Comparison of ENCODE assay signal across 30 mouse cellular contexts in the genomic region with DNA sequence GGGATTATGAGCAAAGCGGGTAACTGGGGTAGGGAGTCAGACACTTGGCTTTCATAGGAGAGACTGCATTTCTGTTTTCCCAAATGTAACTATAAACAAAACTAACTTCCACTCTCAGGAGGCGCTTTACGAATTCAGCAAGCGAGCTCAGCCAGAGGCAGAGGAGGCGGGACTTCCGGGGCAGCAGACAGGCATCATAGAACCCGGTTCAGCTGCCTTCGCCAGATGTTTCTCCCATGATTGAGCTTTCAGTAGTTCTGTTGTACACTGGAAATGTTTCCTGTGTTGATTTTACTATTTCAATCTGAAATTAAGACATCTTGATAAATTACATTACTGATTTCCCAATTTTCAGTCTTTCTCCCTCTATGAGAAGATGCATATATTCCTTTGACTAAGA.
DNase-seq lines count a peak whose midpoint lies in the region; ATAC-seq and TF ChIP-seq lines count a peak whose summit lies in the region.
"Had no signal": no experiment of that assay in that cellular context is flagged by ENCODE, and none has a peak within 500 bp of the region (broad histone marks: within the 10 kb centered on the region; RNA-seq: fewer than 3 reads in every experiment).

No protein-coding gene starts in this region.

- H3K4me2 ChIP-seq in forebrain, postnatal 0 days (ENCODE audit: low read depth): no peak overlapping the region
- no peak overlapping the region for H3K4me2 ChIP-seq in forebrain, embryonic 12.5 days
- 0 out of 2 replicates have a peak overlapping the region, but pooled peaks have one; percentile 9 for H3K4me2 ChIP-seq in limb, embryonic 13.5 days (replicated peaks)
- H3K4me2 ChIP-seq in lung, postnatal 0 days (replicated peaks; ENCODE audit: low read depth, low read length): no peak overlapping the region
- H3K4me2 ChIP-seq in hindbrain, postnatal 0 days (ENCODE audit: low read depth, low read length): no peak overlapping the region
- H3K4me2 ChIP-seq: forebrain, embryonic 13.5 days; heart, embryonic 11.5 days; hindbrain, embryonic 13.5 days had no signal

- peak; percentile 51 for ATAC-seq in forebrain, postnatal 0 days
- no peak for ATAC-seq in forebrain, embryonic 12.5 days (ENCODE audit: low FRiP score)
- ATAC-seq in limb, embryonic 13.5 days (ENCODE audit: low FRiP score, low read depth): no peak
- ATAC-seq in lung, postnatal 0 days: no peak
- ATAC-seq in hindbrain, postnatal 0 days: no peak
- ATAC-seq: forebrain, embryonic 13.5 days; forebrain, embryonic 16.5 days; hindbrain, embryonic 16.5 days; inflammation-experienced regulatory T-cells, adult 6 months; intestine, embryonic 16.5 days; Patski had no signal

- TF ChIP-seq EP300 in lung, postnatal 0 days (IDR thresholded peaks at IDR 0.05): no peak

- WGBS in forebrain, postnatal 0 days: 79% methylated on average over 8 of the region's 8 CpGs
- WGBS in forebrain, embryonic 12.5 days: 92% methylated on average over 8 of the region's 8 CpGs
- 68% methylated on average over 8 of the region's 8 CpGs for WGBS in limb, embryonic 13.5 days
- WGBS in limb, embryonic 10.5 days: 82% methylated on average over 8 of the region's 8 CpGs
- 71% methylated on average over 8 of the region's 8 CpGs for WGBS in lung, postnatal 0 days
- 81% methylated on average over 8 of the region's 8 CpGs for WGBS in hindbrain, postnatal 0 days

- H3K9me3 ChIP-seq in forebrain, postnatal 0 days (ENCODE audit: low read length): no peaks in the 10 kb centered on the region
- H3K9me3 ChIP-seq in forebrain, embryonic 12.5 days: peaks cover 4% of the 10 kb centered on the region; the same call in 1 of the 2 replicates
- peaks cover 3% of the 10 kb centered on the region; the same call in 1 of the 2 replicates for H3K9me3 ChIP-seq in limb, embryonic 13.5 days
- H3K9me3 ChIP-seq in limb, embryonic 10.5 days (replicated peaks): no peaks in the 10 kb centered on the region
- H3K9me3 ChIP-seq in lung, postnatal 0 days (ENCODE audit: low read length): no peaks in the 10 kb centered on the region
- no peaks in the 10 kb centered on the region for H3K9me3 ChIP-seq in hindbrain, postnatal 0 days (ENCODE audit: low read length)

- H3K27ac ChIP-seq in forebrain, postnatal 0 days (ENCODE audit: low read depth, low read length): no peak overlapping the region
- no peak overlapping the region for H3K27ac ChIP-seq in forebrain, embryonic 12.5 days
- H3K27ac ChIP-seq in limb, embryonic 13.5 days: no peak overlapping the region
- H3K27ac ChIP-seq in limb, embryonic 10.5 days: no peak overlapping the region
- H3K27ac ChIP-seq in lung, postnatal 0 days (ENCODE audit: low read length): no peak overlapping the region
- no peak overlapping the region for H3K27ac ChIP-seq in brown adipose tissue, adult 24 weeks (replicated peaks; ENCODE audit: low read depth, low read length)
- H3K27ac ChIP-seq in hindbrain, postnatal 0 days: no peak overlapping the region
- H3K27ac ChIP-seq: forebrain, embryonic 13.5 days; hindbrain, embryonic 10.5 days; hindbrain, embryonic 13.5 days had no signal

- DNase-seq in forebrain, postnatal 0 days: peak; percentile 4
- no peak for DNase-seq in limb, embryonic 10.5 days (ENCODE audit: low spot score)
- peak; percentile 40 for DNase-seq in lung, postnatal 0 days (ENCODE audit: low spot score)
- no peak for DNase-seq in lung, postnatal 36 days
- no peak for DNase-seq in hindbrain, postnatal 0 days (ENCODE audit: low spot score)
- DNase-seq: adrenal gland, postnatal 10 days; adrenal gland, postnatal 36 days; B cell, adult 2 months; cerebellum, adult 11-12 months; cerebellum, adult 8-10 months; cerebellum, postnatal 10 days; cerebellum, postnatal 36 days; embryo, embryonic 11 days; gastrocnemius, postnatal 25 days; heart, postnatal 36 days had no signal

- H3K27me3 ChIP-seq in forebrain, postnatal 0 days (ENCODE audit: insufficient read depth, low read length): no peaks in the 10 kb centered on the region
- H3K27me3 ChIP-seq in forebrain, embryonic 12.5 days: no peaks in the 10 kb centered on the region
- H3K27me3 ChIP-seq in limb, embryonic 13.5 days: no peaks in the 10 kb centered on the region
- no peaks in the 10 kb centered on the region for H3K27me3 ChIP-seq in limb, embryonic 10.5 days (ENCODE audit: low read depth, poor library complexity, severe bottlenecking)
- no peaks in the 10 kb centered on the region for H3K27me3 ChIP-seq in lung, postnatal 0 days (replicated peaks; ENCODE audit: insufficient read depth, low read length)
- H3K27me3 ChIP-seq in hindbrain, postnatal 0 days (ENCODE audit: insufficient read depth, low read length): no peaks in the 10 kb centered on the region
- H3K27me3 ChIP-seq: CH12.LX; forebrain, embryonic 13.5 days; hindbrain, embryonic 13.5 days had no signal

- no peak overlapping the region for H3K4me3 ChIP-seq in forebrain, postnatal 0 days (ENCODE audit: low read depth, low read length)
- H3K4me3 ChIP-seq in forebrain, embryonic 12.5 days (replicated peaks): no peak overlapping the region
- H3K4me3 ChIP-seq in limb, embryonic 13.5 days: no peak overlapping the region
- H3K4me3 ChIP-seq in limb, embryonic 10.5 days: no peak overlapping the region
- H3K4me3 ChIP-seq in lung, postnatal 0 days (ENCODE audit: low read depth, low read length): no peak overlapping the region
- H3K4me3 ChIP-seq in brown adipose tissue, adult 24 weeks (ENCODE audit: insufficient read depth, low read depth, low read length): peak overlapping the region; percentile 10; the same call in 1 of the 2 replicates
- H3K4me3 ChIP-seq in hindbrain, postnatal 0 days (ENCODE audit: low read length): no peak overlapping the region
- H3K4me3 ChIP-seq: erythroblast, embryonic 14.5 days; forebrain, embryonic 13.5 days; hindbrain, embryonic 10.5 days; hindbrain, embryonic 13.5 days had no signal

- H3K36me3 ChIP-seq in forebrain, postnatal 0 days (ENCODE audit: insufficient read depth): no peaks in the 10 kb centered on the region
- no peaks in the 10 kb centered on the region for H3K36me3 ChIP-seq in forebrain, embryonic 12.5 days (replicated peaks)
- no peaks in the 10 kb centered on the region for H3K36me3 ChIP-seq in limb, embryonic 13.5 days
- H3K36me3 ChIP-seq in limb, embryonic 10.5 days: no peaks in the 10 kb centered on the region
- no peaks in the 10 kb centered on the region for H3K36me3 ChIP-seq in lung, postnatal 0 days (ENCODE audit: insufficient read depth, low read length)
- no peaks in the 10 kb centered on the region for H3K36me3 ChIP-seq in hindbrain, postnatal 0 days (ENCODE audit: insufficient read depth, low read length)
- H3K36me3 ChIP-seq: G1E; hindbrain, embryonic 10.5 days; hindbrain, embryonic 13.5 days had no signal

- no peak overlapping the region for H3K9ac ChIP-seq in forebrain, postnatal 0 days
- H3K9ac ChIP-seq in forebrain, embryonic 12.5 days: no peak overlapping the region
- H3K9ac ChIP-seq in limb, embryonic 13.5 days: no peak overlapping the region
- H3K9ac ChIP-seq in lung, postnatal 0 days (replicated peaks; ENCODE audit: low read depth): no peak overlapping the region
- no peak overlapping the region for H3K9ac ChIP-seq in hindbrain, postnatal 0 days (replicated peaks; ENCODE audit: low read length)
- H3K9ac ChIP-seq: forebrain, embryonic 13.5 days; hindbrain, embryonic 13.5 days had no signal

- no peak for TF ChIP-seq CTCF in forebrain, postnatal 0 days (IDR thresholded peaks at IDR 0.05; ENCODE audit: low read depth)
- no peak for TF ChIP-seq CTCF in lung, postnatal 0 days (IDR thresholded peaks at IDR 0.05)
- TF ChIP-seq CTCF in hindbrain, postnatal 0 days (IDR thresholded peaks at IDR 0.05; ENCODE audit: low read depth): no peak

- no peaks in the 10 kb centered on the region for H3K4me1 ChIP-seq in forebrain, postnatal 0 days (ENCODE audit: insufficient read depth)
- H3K4me1 ChIP-seq in forebrain, embryonic 12.5 days: no peaks in the 10 kb centered on the region
- H3K4me1 ChIP-seq in limb, embryonic 13.5 days: no peaks in the 10 kb centered on the region
- H3K4me1 ChIP-seq in limb, embryonic 10.5 days: no peaks in the 10 kb centered on the region
- H3K4me1 ChIP-seq in lung, postnatal 0 days (ENCODE audit: insufficient read depth, low read depth, low read length): no peaks in the 10 kb centered on the region
- no peaks in the 10 kb centered on the region for H3K4me1 ChIP-seq in brown adipose tissue, adult 24 weeks (ENCODE audit: control insufficient read depth, insufficient read depth, insufficient read length, low read length)
- H3K4me1 ChIP-seq in hindbrain, postnatal 0 days (ENCODE audit: insufficient read depth, low read length): no peaks in the 10 kb centered on the region
- H3K4me1 ChIP-seq: forebrain, embryonic 13.5 days; hindbrain, embryonic 10.5 days; hindbrain, embryonic 13.5 days had no signal

Comparison
In these comparisons a context has a peak if more than half of its experiments do, and no peak if none do; other contexts are left out.
1. DNase-seq: peak in forebrain, postnatal 0 days (single experiment) and lung, postnatal 0 days (single experiment); none in limb, embryonic 10.5 days (single experiment), lung, postnatal 36 days (single experiment) and hindbrain, postnatal 0 days (single experiment).